21 mouse cellular contexts compared by ENCODE assay signal in genomic region chr4:155566555-155566954, GRCm38 (mm10). TPM values are rescaled to one million over a fixed set of nuclear protein-coding genes. Genes with fewer than 3 reads are reported as not detected.
DNase-seq lines count a peak whose midpoint lies in the region; ATAC-seq and TF ChIP-seq lines count a peak whose summit lies in the region.
"Had no signal": no experiment of that assay in that cellular context is flagged by ENCODE, and none has a peak within 500 bp of the region (broad histone marks: within the 10 kb centered on the region; RNA-seq: fewer than 3 reads in every experiment).

No protein-coding gene starts in this region.

- no peaks in the 10 kb centered on the region for H3K9me3 ChIP-seq in limb, embryonic 13.5 days
- H3K9me3 ChIP-seq in stomach, postnatal 0 days (ENCODE audit: control insufficient read depth, low read length) = no peaks in the 10 kb centered on the region
- H3K9me3 ChIP-seq: embryonic facial prominence, embryonic 10.5 days; G1E; heart, embryonic 15.5 days; limb, embryonic 15.5 days; midbrain, embryonic 13.5 days had no signal

- ATAC-seq in limb, embryonic 13.5 days (ENCODE audit: low FRiP score, low read depth) = no peak
- no peak for ATAC-seq in stomach, postnatal 0 days (ENCODE audit: low FRiP score, low TSS enrichment)
- ATAC-seq: activated CD4-positive, CD25-positive, alpha-beta regulatory T cell, adult 4 months; inflammation-experienced regulatory T-cells, adult 6 months; midbrain, embryonic 13.5 days had no signal

- H3K9ac ChIP-seq in liver, adult 2 months (ENCODE audit: low read depth, low read length) = peak overlapping the region; percentile 68
- 0 out of 2 replicates have a peak overlapping the region, but pooled peaks have one; percentile 25 for H3K9ac ChIP-seq in limb, embryonic 13.5 days
- no peak overlapping the region for H3K9ac ChIP-seq in stomach, postnatal 0 days (ENCODE audit: low read length)
- H3K9ac ChIP-seq: heart, embryonic 15.5 days; limb, embryonic 15.5 days; midbrain, embryonic 13.5 days had no signal

- H3K4me1 ChIP-seq in liver, adult 2 months (ENCODE audit: control insufficient read depth, insufficient read depth, low read length) = peaks cover 46% of the 10 kb centered on the region
- peaks cover 39% of the 10 kb centered on the region for H3K4me1 ChIP-seq in limb, embryonic 13.5 days
- H3K4me1 ChIP-seq in stomach, postnatal 0 days (replicated peaks; ENCODE audit: control insufficient read depth, insufficient read depth) = peaks cover 15% of the 10 kb centered on the region; the same call in 1 of the 2 replicates

- intact Hi-C loops in gastrocnemius, adult 2 months (cut with DNase I) = loop anchor here (5.0 kb wide), 1 partner anchor 194 kb away; no protein-coding TSS in a partner anchor
- intact Hi-C loops in heart, postnatal 36 days (cut with DNase I) = loop anchor here (5.0 kb wide), 1 partner anchor 199 kb away; no protein-coding TSS in a partner anchor

- no peaks in the 10 kb centered on the region for H3K27me3 ChIP-seq in liver, adult 2 months (ENCODE audit: control insufficient read depth, insufficient read depth, low read length)
- H3K27me3 ChIP-seq in limb, embryonic 13.5 days = no peaks in the 10 kb centered on the region
- H3K27me3 ChIP-seq in stomach, postnatal 0 days (ENCODE audit: control insufficient read depth, insufficient read depth, low read length) = no peaks in the 10 kb centered on the region
- H3K27me3 ChIP-seq: heart, embryonic 15.5 days; limb, embryonic 15.5 days; midbrain, embryonic 13.5 days had no signal

- H3K79me2 ChIP-seq in liver, adult 2 months (ENCODE audit: control insufficient read depth, insufficient read depth, low read length) = peaks cover 28% of the 10 kb centered on the region

- 0 out of 2 replicates have a peak, but pooled peaks have one; percentile 25 for TF ChIP-seq POLR2A in liver, adult 2 months (IDR thresholded peaks at IDR 0.05; ENCODE audit: extremely low read depth, insufficient read depth, low read length)

- H3K4me2 ChIP-seq in limb, embryonic 13.5 days (replicated peaks) = no peak overlapping the region
- no peak overlapping the region for H3K4me2 ChIP-seq in stomach, postnatal 0 days (replicated peaks; ENCODE audit: low read depth)
- H3K4me2 ChIP-seq: heart, embryonic 15.5 days; limb, embryonic 15.5 days; midbrain, embryonic 13.5 days had no signal

- no peak for TF ChIP-seq EP300 in stomach, postnatal 0 days (optimal IDR thresholded peaks at IDR 0.05)

- no peaks in the 10 kb centered on the region for H3K36me3 ChIP-seq in liver, adult 2 months (ENCODE audit: control insufficient read depth, insufficient read depth, low read length)
- H3K36me3 ChIP-seq in limb, embryonic 13.5 days = no peaks in the 10 kb centered on the region
- no peaks in the 10 kb centered on the region for H3K36me3 ChIP-seq in stomach, postnatal 0 days (ENCODE audit: control insufficient read depth, insufficient read depth, low read length)
- H3K36me3 ChIP-seq: heart, embryonic 15.5 days; limb, embryonic 15.5 days; midbrain, embryonic 13.5 days had no signal

- no peak for TF ChIP-seq CTCF in gastrocnemius, adult 2 months (IDR thresholded peaks at IDR 0.05)
- 0 out of 2 replicates have a peak, but pooled peaks have one; percentile 32 for TF ChIP-seq CTCF in liver, adult 2 months (IDR thresholded peaks at IDR 0.05; ENCODE audit: low read depth, low read length)
- 0 out of 2 replicates have a peak, but pooled peaks have one; percentile 17 for TF ChIP-seq CTCF in stomach, postnatal 0 days (IDR thresholded peaks at IDR 0.05; ENCODE audit: low read depth)

- peak overlapping the region; percentile 38 for H3K27ac ChIP-seq in gastrocnemius, adult 2 months
- peak overlapping the region; percentile 93 for H3K27ac ChIP-seq in liver, adult 2 months (replicated peaks; ENCODE audit: insufficient read depth, low read depth, low read length)
- H3K27ac ChIP-seq in limb, embryonic 13.5 days = no peak overlapping the region
- H3K27ac ChIP-seq in stomach, postnatal 0 days (replicated peaks) = 0 out of 2 replicates have a peak overlapping the region, but pooled peaks have one; percentile 30
- H3K27ac ChIP-seq: embryonic facial prominence, embryonic 10.5 days; heart, embryonic 15.5 days; limb, embryonic 15.5 days; midbrain, embryonic 13.5 days had no signal

- WGBS in liver, adult 2 months = 14% methylated on average over 8 of the region's 8 CpGs
- WGBS in limb, embryonic 13.5 days = 61% methylated on average over 8 of the region's 8 CpGs
- WGBS in stomach, postnatal 0 days = 43% methylated on average over 8 of the region's 8 CpGs

- DNase-seq in gastrocnemius, adult 2 months = no peak
- DNase-seq in gastrocnemius, postnatal 25 days = no peak
- DNase-seq in liver, adult 2 months (ENCODE audit: extremely low read depth, low read depth, low spot score) = peak; percentile 100
- no peak for DNase-seq in liver
- no peak for DNase-seq in stomach, postnatal 0 days (ENCODE audit: low spot score)
- DNase-seq in spleen, adult 18-20 months = no peak
- DNase-seq in heart, postnatal 36 days = no peak
- DNase-seq: adrenal gland, postnatal 14 days; cerebellum, adult 11-12 months; gastrocnemius, postnatal 36 days; lung, postnatal 10 days; thymus, postnatal 36 days had no signal

- no peak overlapping the region; the same call in 1 of the 2 replicates for H3K4me3 ChIP-seq in gastrocnemius, adult 2 months
- no peak overlapping the region for H3K4me3 ChIP-seq in liver, adult 2 months (ENCODE audit: insufficient read depth, low read depth, low read length)
- no peak overlapping the region for H3K4me3 ChIP-seq in limb, embryonic 13.5 days
- H3K4me3 ChIP-seq in stomach, postnatal 0 days (ENCODE audit: low read depth, low read length) = no peak overlapping the region
- H3K4me3 ChIP-seq: embryonic facial prominence, embryonic 10.5 days; heart, embryonic 15.5 days; limb, embryonic 15.5 days; midbrain, embryonic 13.5 days; myocyte had no signal

RNA-seq across cellular contexts. Expression of gene Nadk, which starts 4.4 kb away (rescaled TPM):
- total RNA-seq in gastrocnemius, adult 2 months (2021) = 10 to 100 TPM; 16.4 to 21.5 TPM
- 10 to 100 TPM; 17.3 to 19.2 TPM for total RNA-seq in gastrocnemius, postnatal 25 days (2021)
- 163 and 201 TPM in 2 replicates for total RNA-seq in liver, adult 2 months (2014; rRNA removed)
- 196 and 218 TPM in 2 replicates for polyA plus RNA-seq in liver, adult 2 months (2012; rRNA removed)
- 88.4 and 96.1 TPM in 2 replicates for polyA plus RNA-seq in limb, embryonic 13.5 days (2015; fragmentation: Nextera tagmentation; extraction: Ambion mirVana)
- 75.2 and 78.4 TPM in 2 replicates for polyA plus RNA-seq in stomach, postnatal 0 days (2015; fragmentation: Nextera tagmentation; extraction: Ambion mirVana)
- total RNA-seq in heart, postnatal 36 days (2021) = 10 to 100 TPM; 26.2 to 28.1 TPM

RNA-seq across cellular contexts. Expression of gene Slc35e2, which starts 34.7 kb away (rescaled TPM):
- total RNA-seq in gastrocnemius, adult 2 months (2021) = 1 to 10 TPM; 3.3 to 5.7 TPM
- total RNA-seq in gastrocnemius, postnatal 25 days (2021) = 1 to 10 TPM; 3.7 TPM
- 63.5 and 65.6 TPM in 2 replicates for total RNA-seq in liver, adult 2 months (2014; rRNA removed)
- polyA plus RNA-seq in liver, adult 2 months (2012; rRNA removed) = 18.5 and 19.8 TPM in 2 replicates
- polyA plus RNA-seq in limb, embryonic 13.5 days (2015; fragmentation: Nextera tagmentation; extraction: Ambion mirVana) = 8.5 and 10.1 TPM in 2 replicates
- 3.2 and 3.8 TPM in 2 replicates for polyA plus RNA-seq in stomach, postnatal 0 days (2015; fragmentation: Nextera tagmentation; extraction: Ambion mirVana)
- 1 to 10 TPM; 6.7 to 8.1 TPM for total RNA-seq in heart, postnatal 36 days (2021)

RNA-seq across cellular contexts. Expression of gene Cdk11b, which starts 58.1 kb away (rescaled TPM):
- 10 to 100 TPM; 28.4 to 32.0 TPM for total RNA-seq in gastrocnemius, adult 2 months (2021)
- 10 to 100 TPM; 25.9 to 26.1 TPM for total RNA-seq in gastrocnemius, postnatal 25 days (2021)
- 8.5 and 11.2 TPM in 2 replicates for total RNA-seq in liver, adult 2 months (2014; rRNA removed)
- polyA plus RNA-seq in liver, adult 2 months (2012; rRNA removed) = 8.8 and 10.6 TPM in 2 replicates
- 70.3 and 71.2 TPM in 2 replicates for polyA plus RNA-seq in limb, embryonic 13.5 days (2015; fragmentation: Nextera tagmentation; extraction: Ambion mirVana)
- polyA plus RNA-seq in stomach, postnatal 0 days (2015; fragmentation: Nextera tagmentation; extraction: Ambion mirVana) = 39.5 and 46.9 TPM in 2 replicates
- total RNA-seq in heart, postnatal 36 days (2021) = 10 to 100 TPM; 32.1 to 34.2 TPM
